Mouse (Mus musculus) CH12.LX (cell line): ENCODE measurements around the gene Lrfn4.

ENCODE experiments used
- CTCF ChIP-seq, 2 experiments: IDR thresholded peaks in 1 of 2; conservative IDR thresholded peaks in 1 of 2; 2 replicates each; pipeline ENCODE4 v1.5.1; 2011 to 2012; ENCODE audit warnings: low read depth in 2 of 2, low read length in 2 of 2, improper control_type of control experiment in 1 of 2, inconsistent platforms in 1 of 2, mild to moderate bottlenecking in 1 of 2, moderate library complexity in 1 of 2
- TCF12 ChIP-seq: IDR thresholded peaks from 2 replicates; pipeline ENCODE4 v1.6.1; 2014; ENCODE audit warnings: low read depth, mild to moderate bottlenecking, inconsistent platforms, low read length, improper control_type of control experiment
- ZC3H11A ChIP-seq: IDR thresholded peaks from 2 replicates; pipeline ENCODE4 v1.6.1; 2012; ENCODE audit warnings: low read depth, mild to moderate bottlenecking, inconsistent platforms, low read length, improper control_type of control experiment
- ZNF384 ChIP-seq: IDR thresholded peaks from 2 replicates; pipeline ENCODE4 v1.6.1; 2012; ENCODE audit warnings: low read depth, low read length, improper control_type of control experiment, inconsistent platforms

GRCm38 (mm10) chr19:4568832-4569231 is 46.6 kb downstream of the Lrfn4 start:
- TF ChIP-seq CTCF (conservative IDR thresholded peaks at IDR 0.05 in 1 of 2, IDR thresholded peaks at IDR 0.05 in 1 of 2; ENCODE audit: low read depth in 2 of 2, low read length in 2 of 2) (no peak), TCF12 (no peak), ZC3H11A (no peak), ZNF384 (no peak)
